Mouse (Mus musculus) embryo, embryonic 9.5 days (tissue): ENCODE data around the gene Dmbx1.
A peak's percentile ranks its signal among the peaks of the same experiment; 100 is the strongest.

Experiments
- DNase-seq: peaks from one replicate; pipeline ENCODE4 v3.0.0-alpha.2; 2017; ENCODE audit errors: extremely low spot score

Dmbx1 gene

DNA sequence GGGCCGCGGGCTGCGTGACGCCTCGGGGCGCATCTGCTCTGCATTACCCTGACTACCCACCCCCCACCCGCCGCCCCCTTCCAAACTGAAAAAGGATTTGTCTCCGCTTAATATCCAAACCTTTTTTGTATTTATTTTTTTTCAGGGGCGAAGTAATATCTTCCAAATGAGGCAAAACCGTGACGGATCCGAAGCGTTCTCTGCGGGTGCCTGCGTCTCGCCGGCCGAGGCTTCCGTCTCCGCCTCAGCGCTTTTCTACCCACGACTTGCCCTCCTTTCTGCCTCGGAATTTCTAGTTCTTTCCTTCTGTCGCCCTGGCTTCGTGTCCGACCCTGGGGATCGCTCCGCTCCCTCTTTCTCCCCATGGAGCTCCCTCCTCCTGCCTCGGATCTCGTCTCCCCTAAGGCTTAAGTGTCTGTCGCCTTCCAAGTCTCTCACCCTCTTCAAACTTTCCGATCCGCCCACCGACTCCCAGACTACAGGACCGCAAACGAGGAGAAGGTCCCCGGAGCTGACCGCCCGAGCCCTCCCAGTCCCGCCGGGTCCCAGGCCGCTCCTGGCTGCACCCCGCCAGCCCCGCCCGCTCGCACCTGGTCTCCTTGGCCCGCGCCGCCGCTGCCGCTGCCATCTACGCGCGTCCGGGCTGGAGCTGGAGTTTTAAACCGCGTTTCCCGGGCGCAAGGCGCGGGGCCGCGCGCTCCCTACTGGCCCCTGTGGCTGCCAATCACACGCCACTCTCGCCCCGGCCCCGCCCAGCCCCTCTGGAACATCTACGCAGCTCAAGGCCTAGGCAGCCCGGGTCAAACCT lies at the start of gene Dmbx1:
Gene Dmbx1 (minus strand): TSS at position 632 of the 808 bp plus-strand sequence.
- peak; percentile 84 for DNase-seq

DNA sequence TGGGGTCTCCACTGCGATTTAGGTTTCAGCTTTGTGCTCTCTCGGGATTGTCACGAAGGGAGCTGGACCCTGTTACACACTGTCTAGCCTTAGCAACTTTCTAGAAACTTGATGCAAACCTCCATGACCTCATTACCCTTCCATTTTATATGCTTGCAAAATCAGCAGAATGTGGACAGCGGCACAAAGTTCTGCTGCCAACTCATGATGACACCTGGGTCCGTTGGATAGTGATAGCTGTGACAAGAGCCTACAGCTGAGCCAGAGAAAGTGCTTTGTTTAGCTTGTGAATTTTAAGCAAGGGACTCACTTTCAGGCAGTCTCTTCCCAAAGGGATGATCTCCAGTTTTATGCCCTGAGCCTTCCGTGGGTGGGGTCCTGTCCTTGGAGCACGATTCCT lies 49.7 kb upstream of the Dmbx1 start:
- no peak for DNase-seq

DNA sequence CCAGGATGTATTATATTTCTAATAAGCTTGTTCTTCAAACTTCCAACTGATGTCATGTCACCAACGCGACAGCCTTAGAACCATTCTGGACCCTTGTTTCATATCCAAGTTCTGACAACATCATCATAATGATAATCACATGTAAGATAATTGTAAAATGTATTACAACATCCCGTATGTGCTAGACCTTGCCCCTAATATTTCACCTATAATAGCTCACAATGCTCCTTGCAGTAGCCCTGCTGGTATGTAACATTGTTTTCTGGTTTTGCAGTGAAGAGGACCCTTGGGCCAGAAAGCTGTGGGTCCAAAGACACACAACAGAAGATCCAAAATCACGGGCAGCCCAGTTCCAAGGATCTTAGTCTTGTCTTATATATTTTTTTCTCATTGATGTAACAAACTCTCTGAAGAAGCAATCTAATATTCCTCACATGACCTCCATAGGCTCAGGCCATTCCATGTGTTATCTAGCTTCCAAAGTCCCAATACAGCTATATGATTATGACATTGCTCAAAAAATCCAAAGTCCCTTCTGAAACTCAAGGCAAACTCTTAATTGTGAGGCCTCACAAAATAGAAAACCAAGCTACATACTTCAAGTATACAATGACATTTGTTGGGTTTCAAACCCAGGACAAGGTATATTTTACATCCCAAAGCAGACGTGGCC lies 48.3 kb upstream of the Dmbx1 start:
- no peak for DNase-seq

DNA sequence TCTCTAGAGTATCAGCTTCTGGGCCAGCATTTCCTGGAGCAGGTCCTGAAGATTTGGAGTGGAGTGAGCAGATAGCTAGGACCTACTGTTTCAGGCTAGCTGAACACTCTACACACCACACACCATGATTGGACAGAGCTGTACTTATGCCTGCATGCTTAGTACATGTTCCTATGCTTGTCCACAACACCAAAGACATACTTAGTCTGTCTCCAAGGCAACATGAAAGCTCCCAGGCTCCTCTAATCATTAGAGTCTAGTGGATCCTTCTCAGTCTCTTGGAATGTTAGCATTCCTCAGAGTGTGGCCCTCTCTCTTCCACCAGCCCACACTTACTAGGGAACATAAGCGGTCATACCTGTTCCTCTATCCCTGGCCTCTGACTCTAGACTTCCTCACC lies 47.7 kb upstream of the Dmbx1 start:
- no peak for DNase-seq

DNA sequence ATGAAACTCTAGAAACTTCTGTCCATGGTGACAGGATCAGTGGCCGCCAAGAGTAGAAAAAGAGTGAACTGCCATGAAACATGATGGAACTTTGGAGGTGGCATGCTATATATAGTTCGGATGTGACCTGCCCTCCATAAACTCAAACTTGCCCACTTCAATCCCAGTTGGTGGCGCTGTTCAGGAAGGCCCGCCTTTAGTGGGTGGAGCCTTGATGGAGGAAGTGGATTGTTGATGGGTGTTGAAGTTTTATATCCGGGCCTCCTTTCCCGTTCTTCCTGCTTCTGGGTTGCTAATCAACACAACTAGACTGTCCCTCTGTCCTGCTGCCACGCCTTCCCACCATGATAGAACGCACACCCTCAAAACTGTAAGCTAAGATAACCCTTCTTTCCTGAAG lies 45.2 kb upstream of the Dmbx1 start:
- DNase-seq = no peak

DNA sequence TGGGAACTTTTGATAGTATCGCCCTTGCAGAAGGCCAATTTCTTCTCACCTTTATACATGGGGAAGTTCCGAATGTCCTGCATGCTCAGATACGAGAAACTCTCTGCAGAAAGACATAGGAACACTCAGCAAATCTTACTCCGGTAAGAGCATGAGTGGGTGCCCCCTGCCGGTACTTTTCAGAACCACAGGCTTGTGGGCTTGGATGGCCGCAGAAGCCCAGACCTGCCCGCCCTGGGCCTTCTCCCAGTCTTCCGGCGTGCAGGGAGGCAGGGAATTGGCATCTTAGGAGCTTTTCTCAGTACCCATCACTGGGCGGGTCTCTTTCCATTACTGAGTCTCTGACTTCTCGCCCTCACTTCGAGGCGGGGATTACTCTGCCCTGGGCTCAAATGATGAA lies 44.4 kb upstream of the Dmbx1 start:
- peak; percentile 88 for DNase-seq

DNA sequence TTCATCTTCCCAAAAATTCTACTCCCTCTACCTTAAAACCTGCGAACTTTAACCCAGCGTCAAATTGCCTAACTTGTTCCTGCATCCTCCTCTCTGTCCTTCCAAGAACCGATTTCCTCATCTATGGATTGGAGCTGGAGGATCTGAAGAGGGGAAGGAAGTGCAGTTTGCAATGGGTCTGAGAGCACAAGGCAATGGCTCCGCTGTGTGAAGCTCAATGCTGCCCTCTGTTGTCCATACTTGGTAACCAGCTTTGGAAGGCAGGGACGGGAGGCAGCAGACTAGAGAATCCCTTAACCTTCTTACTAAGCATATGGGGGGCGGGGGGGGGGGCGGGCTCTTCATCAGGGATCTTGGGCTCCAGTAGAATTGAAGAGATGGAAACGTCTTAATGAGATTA lies 41.0 kb upstream of the Dmbx1 start:
- peak; percentile 83 for DNase-seq

DNA sequence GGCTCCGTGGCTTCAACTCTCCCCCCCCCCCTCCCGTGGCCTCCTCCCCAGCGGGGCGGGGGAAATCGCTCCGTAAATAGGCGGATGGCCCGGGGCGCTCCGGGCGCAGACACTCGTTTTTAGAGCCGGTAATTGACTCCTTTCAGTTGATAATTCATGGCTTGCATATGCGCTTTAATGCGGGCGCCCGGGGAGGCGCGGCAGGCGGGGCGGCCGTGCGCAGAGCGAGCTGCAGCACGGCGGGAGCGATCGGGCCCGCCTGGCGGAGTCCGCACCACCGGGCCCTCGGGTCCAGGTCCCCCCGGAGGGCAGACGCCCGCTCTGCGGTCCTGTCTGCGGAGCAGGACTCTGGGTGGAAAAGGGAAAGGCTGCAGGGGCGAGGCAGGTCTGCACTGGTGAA lies 39.7 kb upstream of the Dmbx1 start:
- peak; percentile 38 for DNase-seq

DNA sequence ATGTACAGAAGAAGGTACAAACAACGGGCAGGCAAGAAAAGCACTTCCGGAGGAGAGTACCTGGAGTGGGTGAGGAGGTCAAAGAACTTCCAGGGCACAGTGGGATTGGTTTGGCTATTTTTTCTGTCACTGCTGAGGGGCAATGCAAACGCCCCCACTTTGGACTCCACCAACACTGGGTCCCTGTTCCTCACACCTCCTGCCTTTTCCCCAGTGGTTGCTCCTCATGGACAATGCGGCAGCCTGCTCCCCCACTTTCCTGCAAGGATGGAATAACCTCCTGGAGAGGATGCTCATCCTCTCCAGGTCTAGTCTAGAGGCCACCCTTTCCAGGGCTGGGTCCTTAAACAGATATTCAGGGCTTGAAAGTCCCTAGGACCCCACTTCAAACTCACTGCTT lies 39.2 kb upstream of the Dmbx1 start:
- no peak for DNase-seq

DNA sequence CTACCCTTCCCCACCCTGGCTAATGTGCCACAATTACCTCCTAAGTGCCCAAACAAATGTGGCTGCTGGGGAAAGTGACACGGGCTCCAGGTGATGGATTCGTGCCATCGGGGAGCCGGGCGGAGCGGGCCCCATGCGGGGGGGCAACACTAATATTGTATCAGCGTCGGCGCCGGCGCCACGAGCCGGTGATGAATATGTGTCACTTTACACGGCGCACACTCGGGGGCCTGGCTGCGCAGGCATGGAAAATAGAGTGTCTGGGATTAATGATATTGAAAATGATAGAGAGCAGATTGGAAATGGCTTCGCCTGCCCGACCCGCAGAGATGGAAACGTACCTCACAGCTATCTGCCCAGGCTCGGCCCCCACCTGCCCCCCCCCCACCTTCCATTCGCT lies 32.8 kb upstream of the Dmbx1 start:
- no peak for DNase-seq

DNA sequence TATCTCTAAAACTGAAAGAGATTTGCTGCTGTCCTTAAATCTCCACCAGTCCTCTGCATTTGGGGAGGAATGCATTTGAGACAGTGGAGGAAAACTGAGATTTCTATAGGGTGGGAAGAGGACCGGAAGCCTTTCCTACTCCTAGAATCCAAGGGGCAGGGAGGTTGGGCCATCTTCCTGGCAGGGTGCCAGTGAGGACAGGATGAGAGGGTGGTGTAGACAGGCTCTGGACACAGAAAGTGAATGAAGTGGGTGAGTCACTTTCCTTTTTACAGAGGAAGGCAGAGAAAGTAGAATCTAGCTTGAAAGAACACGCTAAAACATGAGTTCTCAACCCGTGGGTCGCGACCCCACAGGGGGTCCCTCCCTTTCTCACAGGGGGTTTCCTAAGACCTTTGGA lies 24.7 kb upstream of the Dmbx1 start:
- DNase-seq = no peak

DNA sequence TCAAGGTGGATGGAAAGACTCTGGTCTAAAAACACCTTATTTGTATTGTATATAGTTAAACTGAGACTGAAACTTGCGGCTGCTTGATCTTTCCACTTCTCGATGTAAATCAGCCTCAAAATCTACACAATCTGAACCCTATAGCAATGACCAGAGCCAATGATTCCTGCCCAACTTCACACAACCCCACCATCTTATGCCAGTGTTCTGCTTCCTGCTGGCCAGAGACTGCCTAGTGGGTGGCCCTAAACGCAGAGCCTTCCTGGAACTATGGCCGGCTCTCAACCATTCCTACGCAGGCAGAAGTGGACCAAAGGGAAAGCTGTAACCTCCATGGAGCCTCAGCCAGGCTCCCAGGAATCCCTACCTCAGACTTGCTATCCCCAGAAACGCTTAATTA lies 24.0 kb upstream of the Dmbx1 start:
- no peak for DNase-seq

DNA sequence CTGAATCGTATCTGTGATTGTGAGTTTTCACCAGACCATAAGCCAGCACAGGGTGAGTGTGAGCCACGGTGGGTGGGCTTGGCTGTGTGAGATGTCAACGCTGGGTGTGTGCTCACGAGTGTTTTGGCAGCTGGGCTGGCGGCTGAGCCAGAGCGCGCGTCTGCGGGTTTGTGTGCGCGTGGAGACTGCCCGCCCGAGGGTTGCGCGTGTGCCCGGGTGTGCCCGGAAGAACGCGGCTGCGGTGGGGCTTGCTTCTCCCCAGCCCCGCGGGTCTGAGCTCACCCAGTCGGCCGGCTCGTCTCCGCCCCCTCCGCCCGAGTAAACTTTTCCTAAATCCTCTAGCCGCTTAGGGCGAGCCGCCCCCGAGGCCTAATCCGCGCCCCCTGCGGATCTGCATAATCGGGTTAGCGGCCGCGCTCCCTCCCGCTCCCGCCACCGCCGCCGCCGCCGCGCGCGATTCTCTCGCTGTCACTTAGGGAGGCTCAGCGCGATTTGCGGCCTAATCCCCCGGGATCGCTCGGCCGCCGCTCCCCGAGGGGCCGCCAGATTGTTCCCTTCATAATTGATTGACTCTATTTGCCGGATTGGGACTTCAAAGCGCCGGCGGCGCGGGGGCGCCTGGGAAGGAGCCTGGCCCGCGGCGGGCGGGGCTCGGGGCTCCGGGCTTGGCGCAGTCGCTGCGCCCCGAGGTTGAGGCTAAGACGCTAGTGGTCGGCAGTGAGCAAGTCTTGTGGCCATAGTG lies 23.1 kb upstream of the Dmbx1 start:
- peak; percentile 81 for DNase-seq

DNA sequence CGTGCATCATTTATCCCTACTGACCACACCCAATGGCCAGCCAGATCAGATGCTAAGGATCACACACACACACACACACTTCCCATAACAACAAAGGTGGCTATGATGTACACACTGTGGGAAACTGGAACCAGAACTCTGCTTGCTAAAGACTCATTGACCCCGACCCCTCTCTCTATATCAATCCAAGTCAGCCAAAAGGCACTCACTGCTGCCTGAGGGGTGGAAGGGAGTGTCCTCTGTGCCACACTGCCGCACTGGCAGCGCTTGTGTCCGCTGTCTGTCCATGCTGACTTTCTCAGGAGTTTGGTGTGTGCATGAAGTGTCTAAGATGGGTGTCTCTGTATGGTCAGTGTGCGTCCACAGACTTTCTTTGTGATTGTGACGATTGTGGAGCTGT lies 22.3 kb upstream of the Dmbx1 start:
- no peak for DNase-seq

DNA sequence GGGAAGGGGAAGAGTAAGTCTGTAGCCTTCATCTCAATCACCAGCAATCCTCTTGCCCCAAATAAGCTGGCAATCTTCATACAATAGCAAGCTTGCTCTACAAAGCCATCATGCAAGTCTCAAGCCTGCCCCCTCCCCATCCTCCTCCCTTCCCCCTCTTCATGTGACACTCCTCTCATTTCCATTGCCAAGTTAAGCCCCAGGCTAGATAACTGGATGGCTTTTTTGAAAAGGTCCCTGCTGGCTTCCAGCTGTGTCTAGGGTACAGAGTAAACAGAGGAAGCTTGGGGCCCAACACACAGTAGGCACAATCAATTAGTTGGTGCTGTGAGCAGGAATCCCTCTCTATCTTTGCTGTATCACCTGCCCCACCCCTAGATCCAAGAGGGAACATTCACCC lies 19.8 kb upstream of the Dmbx1 start:
- no peak for DNase-seq

DNA sequence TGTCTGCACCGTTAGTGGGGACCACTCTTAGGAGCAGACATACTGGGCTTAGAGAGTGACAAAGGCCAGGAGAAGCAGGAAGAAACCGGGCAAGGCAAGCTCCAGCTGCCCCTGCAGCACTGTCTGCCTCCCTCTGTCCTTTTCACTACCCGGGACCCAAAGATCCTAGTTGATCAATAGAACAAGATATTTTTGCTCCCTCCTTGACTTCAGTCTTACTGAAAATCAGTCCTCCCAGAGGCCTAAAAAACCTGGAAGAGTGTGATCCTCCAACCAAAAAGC lies 15.7 kb upstream of the Dmbx1 start:
- DNase-seq = no peak

DNA sequence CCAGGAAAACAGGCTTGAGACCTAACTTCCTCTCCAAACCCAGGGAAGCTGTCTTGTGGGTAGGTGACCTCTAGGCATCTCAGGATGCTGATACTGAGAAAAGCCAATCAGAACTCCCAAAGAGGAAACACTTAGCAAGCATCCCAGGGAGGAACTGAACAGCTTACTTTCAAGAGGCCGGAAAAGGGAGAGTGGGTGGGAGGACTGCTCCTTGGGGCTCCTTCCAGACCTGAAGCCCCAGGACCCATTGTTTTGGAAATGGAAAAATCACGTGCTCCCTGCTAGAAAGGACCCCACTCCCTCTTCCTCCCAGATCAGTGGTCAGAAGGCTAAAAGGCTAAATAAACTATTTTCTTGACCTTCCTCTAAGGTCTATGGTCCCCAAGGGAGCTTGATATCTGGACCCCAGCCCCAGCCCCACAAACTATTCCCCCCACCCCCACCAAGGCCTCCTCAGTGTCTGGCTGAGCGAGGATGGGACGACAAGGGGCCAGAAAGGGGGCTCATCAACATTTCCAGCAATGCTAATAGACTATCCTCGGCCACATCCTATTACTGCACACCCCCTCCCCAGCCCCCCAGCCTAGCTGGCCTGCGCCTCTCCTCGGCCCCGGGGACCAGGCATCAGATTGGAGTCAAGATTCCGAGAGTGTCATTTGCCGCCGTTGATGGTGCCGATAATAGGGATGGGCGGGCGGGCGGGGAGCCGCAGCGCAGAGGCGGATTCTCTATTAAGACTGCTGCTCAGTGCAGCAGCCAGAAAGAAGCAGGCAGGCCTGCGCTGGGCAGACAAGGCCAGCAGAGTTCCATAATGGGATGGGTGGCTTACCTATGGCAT lies 15.1 kb upstream of the Dmbx1 start:
- DNase-seq = no peak

DNA sequence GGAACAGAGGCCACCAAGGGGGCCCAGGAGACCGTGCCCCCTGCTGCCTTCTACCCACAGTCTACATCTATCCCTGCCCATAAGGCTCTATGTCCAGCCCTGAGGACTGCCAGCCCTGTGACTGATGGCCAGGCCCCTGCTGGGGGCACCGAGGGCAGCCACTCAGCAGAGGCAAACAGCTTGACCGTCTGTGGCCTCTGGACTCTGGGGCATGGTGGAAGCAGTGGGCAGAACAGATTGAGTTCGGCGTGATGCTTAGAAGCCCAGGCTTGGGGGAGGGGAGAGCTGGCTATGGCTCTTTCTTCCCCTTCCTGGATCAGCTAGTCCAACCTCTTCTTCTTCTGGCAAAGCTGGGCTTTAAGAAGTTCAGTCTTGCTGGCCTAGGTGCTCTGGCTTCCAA lies 13.8 kb upstream of the Dmbx1 start:
- DNase-seq = no peak

DNA sequence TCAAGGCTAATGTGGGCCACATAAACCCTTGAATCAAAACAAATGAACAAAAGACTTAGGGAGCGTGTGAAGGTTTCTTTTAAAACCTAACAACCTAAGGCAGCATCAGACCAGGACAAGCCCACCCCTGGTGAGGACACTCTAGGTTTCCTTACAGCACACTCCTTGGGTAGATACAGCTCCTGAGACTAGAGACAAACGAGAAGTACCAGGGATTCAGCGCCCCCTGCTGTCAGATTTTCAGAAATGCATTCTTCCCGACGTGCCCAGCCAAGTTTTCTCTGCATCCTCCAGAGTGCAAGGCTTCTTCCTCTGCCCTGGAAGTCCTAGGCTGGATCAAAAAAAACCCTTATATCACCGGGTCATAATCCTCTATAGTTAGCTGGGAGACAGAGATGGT lies 13.0 kb upstream of the Dmbx1 start:
- DNase-seq = peak; percentile 63

DNA sequence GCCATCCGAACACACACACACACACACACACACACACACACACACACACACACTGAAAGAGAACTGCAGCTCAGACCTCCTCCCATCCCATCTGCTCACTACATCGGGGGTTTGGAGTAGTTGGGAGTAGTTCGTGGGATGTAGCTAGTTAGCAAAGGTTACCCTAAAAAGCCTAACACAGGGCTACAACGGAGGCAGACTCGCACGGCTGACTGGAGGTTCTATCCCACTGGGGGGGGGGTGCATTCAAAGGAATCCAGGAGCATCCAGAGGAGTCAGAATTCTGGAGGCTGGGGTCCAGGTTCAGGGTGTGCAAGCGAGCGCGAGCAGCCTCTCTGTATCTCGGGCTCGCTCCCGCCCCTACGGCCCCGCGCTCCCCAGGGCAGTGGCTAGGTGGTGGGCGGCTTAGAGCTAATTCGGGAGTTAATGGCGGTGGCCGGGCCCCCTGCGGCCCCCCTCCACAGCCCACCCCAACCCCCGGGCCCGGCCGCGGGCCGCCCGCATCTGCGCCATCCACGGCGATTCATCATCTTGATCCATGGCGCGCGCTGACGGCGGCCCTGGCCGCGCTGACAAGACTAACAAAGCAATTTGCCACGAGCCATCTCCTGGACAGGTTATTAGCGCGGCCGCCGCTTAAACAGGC lies 4.1 kb upstream of the Dmbx1 start:
- DNase-seq = peak; percentile 51

DNA sequence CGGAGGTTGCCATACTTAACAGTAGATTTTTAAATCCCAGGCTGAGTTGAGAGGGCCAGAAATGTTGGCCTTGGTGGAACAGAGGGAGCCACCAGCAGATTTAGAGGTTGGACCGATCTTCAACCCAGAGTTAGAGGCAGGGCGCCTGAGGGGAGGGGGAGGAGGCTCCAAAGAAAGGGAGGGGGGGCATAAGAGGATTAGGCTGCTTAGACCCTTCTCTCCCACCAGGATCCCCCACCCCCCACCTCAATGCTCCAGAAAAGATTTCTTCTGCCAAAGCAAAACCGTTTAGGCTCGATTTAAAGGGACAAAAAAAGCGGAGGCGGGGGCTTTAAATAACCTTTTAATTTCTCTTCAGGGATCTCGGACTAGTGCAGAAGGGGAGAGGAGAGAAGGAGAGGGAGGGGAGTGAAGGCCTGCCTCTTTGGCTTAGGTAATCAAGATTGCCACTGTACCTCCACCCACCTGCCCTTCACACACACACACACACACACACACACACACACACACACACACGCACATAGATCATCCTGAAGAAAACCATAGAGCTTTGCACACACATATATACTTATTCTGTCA lies 1.6 kb upstream of the Dmbx1 start:
- DNase-seq = no peak
